Mouse (Mus musculus) kidney, embryonic 16.5 days (tissue): Measurements from ENCODE around the gene Cdc42ep1. TPM values are rescaled to one million over a fixed set of nuclear protein-coding genes. Genes with fewer than 3 reads are reported as not detected.

Source experiments
- ATAC-seq: fragments of 200-750 bp; cut with Nextera tagmentation; 2 replicates; pipeline ENCODE4 v1.8.0; 2017; ENCODE audit warnings: moderate TSS enrichment; ENCODE audit not compliant: low FRiP score, low TSS enrichment
- H3K27ac ChIP-seq: fragments of 300-500 bp; sonication (generic); 2 replicates; pipeline ENCODE4 v1.5.1; 2014; ENCODE audit warnings: low read length
- H3K27me3 ChIP-seq: fragments of 300-500 bp; sonication (generic); 2 replicates; pipeline ENCODE4 v1.6.1; 2014; ENCODE audit warnings: low read length, control low read depth, mixed read lengths; ENCODE audit not compliant: insufficient read depth
- H3K36me3 ChIP-seq: fragments of 300-500 bp; sonication (generic); 2 replicates; pipeline ENCODE4 v1.6.1; 2014; ENCODE audit warnings: low read length, control low read depth, mixed read lengths; ENCODE audit not compliant: insufficient read depth
- H3K4me1 ChIP-seq: fragments of 300-500 bp; sonication (generic); 2 replicates; pipeline ENCODE4 v1.6.1; 2014; ENCODE audit warnings: low read length, control low read depth, mixed read lengths; ENCODE audit not compliant: insufficient read depth
- H3K4me2 ChIP-seq: fragments of 300-500 bp; sonication (generic); replicated peaks from 2 replicates; pipeline ENCODE4 v1.6.1; 2014; ENCODE audit warnings: low read depth, low read length
- H3K4me3 ChIP-seq: fragments of 300-500 bp; sonication (generic); 2 replicates; pipeline ENCODE4 v1.5.1; 2014; ENCODE audit warnings: mild to moderate bottlenecking, low read length
- H3K9ac ChIP-seq: fragments of 300-500 bp; sonication (generic); replicated peaks from 2 replicates; pipeline ENCODE4 v1.6.1; 2014; ENCODE audit warnings: low read length
- H3K9me3 ChIP-seq: fragments of 300-500 bp; sonication (generic); 2 replicates; pipeline ENCODE4 v1.6.1; 2016; ENCODE audit warnings: low read length, control low read depth
- WGBS: fragments of 180-500 bp; shearing (Covaris S2); extraction: QIAGEN DNeasy Blood & Tissue Kit; methylation state at CpG from one replicate; pipeline ENCODE4 v1.1.7; 2014; 5-methylcytosine and 5-hydroxymethylcytosine counted together
- polyA plus RNA-seq: library from polyadenylated mRNA; unstranded; fragments of >200 nt; fragmentation: Nextera tagmentation; extraction: Ambion mirVana; gene quantifications from 2 replicates; pipeline ENCODE4 v1.2.1, GENCODE M21; 2015

Cdc42ep1 gene
- polyA plus RNA-seq, 1 experiment from 2014 or later, result 58.5 TPM

- peaks cover 13% of the 10 kb centered on the region for H3K4me1 ChIP-seq
- 23% methylated on average over 28 of the region's 28 CpGs for WGBS
These were observed 15.9 kb upstream of the Cdc42ep1 start for GRCm38 (mm10) chr15:78826213-78827204.

GRCm38 (mm10) chr15:78828315-78828714 is 14.1 kb upstream of the Cdc42ep1 start:
- Histone ChIP-seq H3K9ac (no peak overlapping the region), H3K27me3 (peaks cover 10% of the 10 kb centered on the region), H3K36me3 (no peaks in the 10 kb centered on the region), H3K4me3 (no peak overlapping the region), H3K4me1 (peaks cover 31% of the 10 kb centered on the region), H3K27ac (no peak overlapping the region), H3K9me3 (no peaks in the 10 kb centered on the region), H3K4me2 (no peak overlapping the region)
- 24% methylated on average over 5 of the region's 5 CpGs for WGBS
- no peak for ATAC-seq

More at GRCm38 (mm10) chr15:78826213-78827204, 15.9 kb upstream of the Cdc42ep1 start:
- ATAC-seq, result peak; percentile 64
- no peak overlapping the region for H3K27ac ChIP-seq
- H3K27me3 ChIP-seq, result peaks cover 10% of the 10 kb centered on the region
- no peak overlapping the region for H3K4me2 ChIP-seq
- H3K9ac ChIP-seq, result no peak overlapping the region
- no peaks in the 10 kb centered on the region for H3K9me3 ChIP-seq
- H3K36me3 ChIP-seq, result no peaks in the 10 kb centered on the region
- no peak overlapping the region for H3K4me3 ChIP-seq

- Histone ChIP-seq H3K4me1 (peaks cover 44% of the 10 kb centered on the region), H3K27ac (no peak overlapping the region), H3K9me3 (no peaks in the 10 kb centered on the region), H3K9ac (no peak overlapping the region), H3K4me3 (no peak overlapping the region), H3K27me3 (peaks cover 10% of the 10 kb centered on the region), H3K36me3 (no peaks in the 10 kb centered on the region), H3K4me2 (no peak overlapping the region)
- WGBS, result 79% methylated on average over 1 of the region's 1 CpGs
- ATAC-seq, result no peak
These were observed 12.8 kb upstream of the Cdc42ep1 start for GRCm38 (mm10) chr15:78829636-78830035.

- H3K27me3 ChIP-seq, result 0 out of 2 replicates have a peak, but pooled peaks cover 6% of the 10 kb centered on the region
- peaks cover 58% of the 10 kb centered on the region for H3K4me1 ChIP-seq
- peak overlapping the region; percentile 93 for H3K27ac ChIP-seq
- 42% methylated on average over 10 of the region's 10 CpGs for whole genome bisulfite sequencing
- 0 out of 2 replicates have a peak overlapping the region, but pooled peaks have one; percentile 67 for H3K9ac ChIP-seq
- ATAC-seq, result no peak
- H3K9me3 ChIP-seq, result no peaks in the 10 kb centered on the region
- no peak overlapping the region for H3K4me3 ChIP-seq
- no peak overlapping the region; the same call in 1 of the 2 replicates for H3K4me2 ChIP-seq
- H3K36me3 ChIP-seq, result no peaks in the 10 kb centered on the region
These were observed 11.4 kb upstream of the Cdc42ep1 start for GRCm38 (mm10) chr15:78830742-78831719.

GRCm38 (mm10) chr15:78831720-78832657 is 10.4 kb upstream of the Cdc42ep1 start:
- ATAC-seq, result peak; percentile 72
- peak overlapping the region; percentile 67 for H3K9ac ChIP-seq
- H3K27me3 ChIP-seq, result 0 out of 2 replicates have a peak, but pooled peaks cover 6% of the 10 kb centered on the region
- H3K27ac ChIP-seq, result peak overlapping the region; percentile 93
- no peaks in the 10 kb centered on the region for H3K36me3 ChIP-seq
- H3K9me3 ChIP-seq, result no peaks in the 10 kb centered on the region
- 34% methylated on average over 18 of the region's 19 CpGs for WGBS
- peaks cover 61% of the 10 kb centered on the region for H3K4me1 ChIP-seq
- H3K4me2 ChIP-seq, result peak overlapping the region; percentile 40
- H3K4me3 ChIP-seq, result peak overlapping the region; percentile 12; the same call in 1 of the 2 replicates

GRCm38 (mm10) chr15:78832701-78833123 is 9.7 kb upstream of the Cdc42ep1 start:
- peak; percentile 64 for ATAC-seq
- H3K9ac ChIP-seq, result peak overlapping the region; percentile 67
- H3K9me3 ChIP-seq, result no peaks in the 10 kb centered on the region
- WGBS, result 16% methylated on average over 14 of the region's 14 CpGs
- peak overlapping the region; percentile 40 for H3K4me2 ChIP-seq
- peak overlapping the region; percentile 93 for H3K27ac ChIP-seq
- peaks cover 61% of the 10 kb centered on the region for H3K4me1 ChIP-seq
- no peak overlapping the region for H3K4me3 ChIP-seq
- H3K36me3 ChIP-seq, result no peaks in the 10 kb centered on the region
- no peaks in the 10 kb centered on the region for H3K27me3 ChIP-seq

- Histone ChIP-seq H3K27ac (peak overlapping the region; percentile 93), H3K4me1 (peaks cover 61% of the 10 kb centered on the region), H3K4me3 (no peak overlapping the region), H3K27me3 (no peaks in the 10 kb centered on the region), H3K9ac (no peak overlapping the region), H3K4me2 (no peak overlapping the region), H3K9me3 (no peaks in the 10 kb centered on the region), H3K36me3 (no peaks in the 10 kb centered on the region)
- 91% methylated on average over 3 of the region's 3 CpGs for WGBS
- ATAC-seq, result no peak
These were observed 8.8 kb upstream of the Cdc42ep1 start for GRCm38 (mm10) chr15:78833582-78833981.

GRCm38 (mm10) chr15:78834233-78835005 is 8.0 kb upstream of the Cdc42ep1 start:
- WGBS, result 16% methylated on average over 10 of the region's 10 CpGs
- H3K9me3 ChIP-seq, result no peaks in the 10 kb centered on the region
- H3K9ac ChIP-seq, result 0 out of 2 replicates have a peak overlapping the region, but pooled peaks have one; percentile 15
- H3K27ac ChIP-seq, result peak overlapping the region; percentile 93
- no peak overlapping the region for H3K4me2 ChIP-seq
- peak; percentile 39 for ATAC-seq
- H3K27me3 ChIP-seq, result no peaks in the 10 kb centered on the region
- no peaks in the 10 kb centered on the region for H3K36me3 ChIP-seq
- H3K4me3 ChIP-seq, result no peak overlapping the region
- H3K4me1 ChIP-seq, result peaks cover 64% of the 10 kb centered on the region
